Mouse (Mus musculus): ENCODE results near the gene Scaf1. TPM values are rescaled to one million over a fixed set of nuclear protein-coding genes. Genes with fewer than 3 reads are reported as not detected.
"Not testable (repeated sequence)": the region's sequence is repeated elsewhere in the genome, so short reads cannot be mapped to it uniquely, and the experiment has no call there.

The Scaf1 gene
- polyA plus RNA-seq, 1 experiment, result not detected

DNA sequence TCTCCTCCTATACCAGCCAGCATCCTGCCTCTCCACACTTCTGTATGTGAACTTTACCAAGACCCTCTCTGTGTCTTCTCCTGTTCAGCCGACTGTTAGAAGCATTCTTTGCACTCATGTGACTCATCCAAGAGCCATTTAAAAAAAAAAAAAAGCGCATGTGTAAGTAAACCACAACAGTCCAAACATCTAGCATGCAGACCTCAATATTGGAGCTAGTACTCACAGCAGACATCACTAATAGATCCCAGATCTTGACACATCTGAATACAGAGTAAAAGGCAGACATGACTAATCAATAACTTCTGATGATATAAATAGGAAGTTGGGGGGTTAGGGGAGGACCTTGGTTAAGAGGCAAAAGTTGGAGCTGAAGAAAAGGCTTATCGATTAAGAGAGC, 19.5 kb upstream of the Scaf1 start:
- Histone ChIP-seq H3K27ac (ENCODE audit: insufficient read depth, low read depth, low read length) (no peak overlapping the region), H3K4me3 (ENCODE audit: insufficient read depth, low read depth, low read length) (no peak overlapping the region), H3K4me1 (ENCODE audit: control insufficient read depth, insufficient read depth, low read length) (no peaks in the 10 kb centered on the region; the same call in 1 of the 2 replicates)
- WGBS, result 72% methylated on average over 3 of the region's 3 CpGs
- TF ChIP-seq CTCF (IDR thresholded peaks at IDR 0.05; ENCODE audit: insufficient read depth, low read depth, low read length), result no peak
- TF ChIP-seq POLR2A (IDR thresholded peaks at IDR 0.05; ENCODE audit: insufficient read depth, low read depth, low read length), result no peak

DNA sequence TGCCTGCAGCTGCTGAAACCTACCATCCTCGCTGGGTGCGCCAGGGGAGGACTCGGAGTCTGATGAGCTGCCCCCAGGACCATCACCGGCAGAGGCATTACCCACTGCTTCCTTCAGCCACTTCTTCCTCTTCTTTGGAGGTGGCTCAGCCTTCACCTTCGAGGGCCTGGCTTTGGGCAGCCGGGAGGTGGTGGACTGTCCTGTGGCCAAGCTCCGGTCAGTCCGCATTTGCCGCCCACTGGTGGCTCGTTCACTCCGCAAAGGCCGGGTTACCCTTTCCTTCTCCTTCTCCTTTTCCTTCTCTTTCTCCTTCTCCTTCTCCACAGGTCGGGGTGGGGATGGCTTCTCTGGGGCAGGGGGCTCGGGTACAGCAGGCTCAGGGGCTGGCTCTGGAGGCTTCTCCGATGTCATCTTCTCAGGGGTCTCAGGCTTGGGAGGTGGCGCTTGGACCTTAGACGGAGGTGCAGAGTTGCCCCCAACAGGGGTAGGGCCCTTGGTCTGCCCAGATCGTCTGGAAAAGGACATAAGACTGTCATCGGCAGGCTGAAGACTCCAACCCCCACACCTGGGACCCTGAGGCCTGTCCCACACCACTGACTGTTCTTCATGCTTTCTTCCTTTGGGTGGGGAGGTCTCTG, 17.7 kb upstream of the Scaf1 start:
- no peak overlapping the region for H3K27ac ChIP-seq (ENCODE audit: insufficient read depth, low read depth, low read length)
- 93% methylated on average over 19 of the region's 19 CpGs for WGBS
- H3K4me1 ChIP-seq (ENCODE audit: control insufficient read depth, insufficient read depth, low read length), result no peaks in the 10 kb centered on the region; the same call in 1 of the 2 replicates
- no peak overlapping the region for H3K4me3 ChIP-seq (ENCODE audit: insufficient read depth, low read depth, low read length)
- TF ChIP-seq CTCF (IDR thresholded peaks at IDR 0.05; ENCODE audit: insufficient read depth, low read depth, low read length) (no peak), POLR2A (IDR thresholded peaks at IDR 0.05; ENCODE audit: insufficient read depth, low read depth, low read length) (no peak)

- no peak for TF ChIP-seq CTCF (IDR thresholded peaks at IDR 0.05; ENCODE audit: insufficient read depth, low read depth, low read length)
- no peak for TF ChIP-seq POLR2A (IDR thresholded peaks at IDR 0.05; ENCODE audit: insufficient read depth, low read depth, low read length)
- WGBS, result 96% methylated on average over 8 of the region's 8 CpGs
- Histone ChIP-seq H3K4me3 (ENCODE audit: insufficient read depth, low read depth, low read length) (no peak overlapping the region), H3K4me1 (ENCODE audit: control insufficient read depth, insufficient read depth, low read length) (no peaks in the 10 kb centered on the region), H3K27ac (ENCODE audit: insufficient read depth, low read depth, low read length) (no peak overlapping the region)
Measured at GRCm38 (mm10) chr7:45030857-45031256, 14.7 kb upstream of the Scaf1 start.

DNA sequence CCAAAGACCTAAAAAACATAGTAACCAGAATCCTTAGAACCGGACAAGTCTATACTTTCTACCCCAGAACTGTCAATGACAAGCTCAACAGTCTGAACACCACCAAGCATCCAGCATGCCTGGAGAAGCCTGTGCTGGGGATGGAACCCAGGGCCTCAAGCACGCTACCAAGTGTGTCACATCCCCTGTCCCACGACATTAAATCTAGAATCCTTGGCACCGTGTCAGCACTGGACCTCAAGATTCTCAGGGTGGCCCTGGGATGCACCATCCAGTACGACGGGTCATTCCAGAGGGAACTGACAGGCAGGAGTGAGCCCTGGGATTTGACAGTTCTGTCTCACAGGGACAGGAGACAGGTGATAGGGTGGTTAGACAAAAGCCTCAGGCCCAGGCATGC, 13.8 kb upstream of the Scaf1 start:
- 91% methylated on average over 6 of the region's 6 CpGs for WGBS
- H3K4me3 ChIP-seq (ENCODE audit: insufficient read depth, low read depth, low read length), result no peak overlapping the region
- no peaks in the 10 kb centered on the region for H3K4me1 ChIP-seq (ENCODE audit: control insufficient read depth, insufficient read depth, low read length)
- TF ChIP-seq CTCF (IDR thresholded peaks at IDR 0.05; ENCODE audit: insufficient read depth, low read depth, low read length), result no peak
- TF ChIP-seq POLR2A (IDR thresholded peaks at IDR 0.05; ENCODE audit: insufficient read depth, low read depth, low read length), result no peak
- no peak overlapping the region for H3K27ac ChIP-seq (ENCODE audit: insufficient read depth, low read depth, low read length)

DNA sequence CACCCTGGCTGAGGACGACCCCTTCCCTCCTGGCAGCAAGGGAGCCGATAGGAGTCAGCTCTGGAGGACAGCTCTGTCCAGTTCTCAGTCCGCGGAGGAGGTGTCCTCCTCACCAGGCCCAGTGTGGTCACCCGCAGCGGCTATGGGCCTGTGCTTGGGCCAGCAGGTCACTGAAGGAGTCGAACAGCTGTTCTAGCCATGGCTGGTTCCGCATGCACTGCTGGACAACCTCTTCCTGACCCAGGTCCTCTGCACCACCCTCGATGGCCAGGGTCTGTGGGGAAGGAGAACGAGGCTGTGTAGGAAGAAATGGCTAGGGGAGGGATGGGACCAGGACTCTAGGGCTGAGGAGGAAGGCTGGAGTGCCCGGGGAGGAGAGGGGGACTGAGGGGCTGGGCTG, 12.2 kb upstream of the Scaf1 start:
- H3K4me3 ChIP-seq (ENCODE audit: insufficient read depth, low read depth, low read length), result no peak overlapping the region
- no peak for TF ChIP-seq CTCF (IDR thresholded peaks at IDR 0.05; ENCODE audit: insufficient read depth, low read depth, low read length)
- no peak for TF ChIP-seq POLR2A (IDR thresholded peaks at IDR 0.05; ENCODE audit: insufficient read depth, low read depth, low read length)
- 91% methylated on average over 11 of the region's 11 CpGs for WGBS
- H3K27ac ChIP-seq (ENCODE audit: insufficient read depth, low read depth, low read length), result no peak overlapping the region
- no peaks in the 10 kb centered on the region for H3K4me1 ChIP-seq (ENCODE audit: control insufficient read depth, insufficient read depth, low read length)

DNA sequence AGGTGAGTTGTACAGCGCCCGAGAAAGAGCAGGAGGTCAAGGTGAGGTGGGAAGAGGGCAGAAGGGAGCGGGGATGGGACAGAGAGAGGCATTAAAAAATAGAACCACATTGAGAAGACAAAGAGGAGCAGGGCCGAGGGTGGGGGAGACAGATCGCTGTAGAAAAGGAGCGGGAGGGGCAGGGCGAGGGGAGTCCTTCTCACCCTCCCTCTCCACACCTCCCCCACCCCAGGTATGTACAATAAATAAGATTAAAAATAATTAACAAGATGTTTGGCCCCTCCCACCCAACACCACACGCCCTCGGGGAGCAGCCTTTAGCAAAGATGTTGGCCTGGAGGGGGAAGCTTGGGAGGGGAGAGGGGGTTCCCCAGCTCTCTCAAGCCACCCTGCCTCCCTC, 11.6 kb upstream of the Scaf1 start:
- H3K4me3 ChIP-seq (ENCODE audit: insufficient read depth, low read depth, low read length), result no peak overlapping the region
- no peaks in the 10 kb centered on the region for H3K4me1 ChIP-seq (ENCODE audit: control insufficient read depth, insufficient read depth, low read length)
- TF ChIP-seq POLR2A (IDR thresholded peaks at IDR 0.05; ENCODE audit: insufficient read depth, low read depth, low read length) (no peak), CTCF (IDR thresholded peaks at IDR 0.05; ENCODE audit: insufficient read depth, low read depth, low read length) (no peak)
- H3K27ac ChIP-seq (ENCODE audit: insufficient read depth, low read depth, low read length), result no peak overlapping the region
- WGBS, result 89% methylated on average over 9 of the region's 9 CpGs

DNA sequence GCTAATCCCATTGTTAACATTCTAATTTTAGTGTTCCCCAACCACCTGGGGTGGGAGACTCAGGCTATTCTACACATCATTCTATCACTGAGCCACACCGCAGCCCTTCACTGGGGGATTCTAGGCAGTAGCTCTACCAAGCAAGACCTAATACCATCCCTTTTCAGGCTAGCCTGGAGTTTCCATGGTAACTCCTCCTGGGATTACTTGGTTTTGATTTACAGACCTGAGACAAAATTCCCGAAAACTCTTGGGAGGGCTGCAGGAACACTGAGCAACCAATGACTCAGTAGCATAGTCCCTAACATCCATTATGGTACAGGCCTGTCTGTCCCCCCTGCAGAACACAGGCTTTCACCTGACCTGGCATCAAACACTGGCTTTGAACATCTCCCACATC, 10.1 kb upstream of the Scaf1 start:
- Histone ChIP-seq H3K27ac (ENCODE audit: insufficient read depth, low read depth, low read length) (no peak overlapping the region), H3K4me1 (ENCODE audit: control insufficient read depth, insufficient read depth, low read length) (no peaks in the 10 kb centered on the region), H3K4me3 (ENCODE audit: insufficient read depth, low read depth, low read length) (no peak overlapping the region)
- TF ChIP-seq CTCF (IDR thresholded peaks at IDR 0.05; ENCODE audit: insufficient read depth, low read depth, low read length) (no peak), POLR2A (IDR thresholded peaks at IDR 0.05; ENCODE audit: insufficient read depth, low read depth, low read length) (no peak)
- 32% methylated on average over 2 of the region's 2 CpGs for WGBS

- H3K4me3 ChIP-seq (ENCODE audit: insufficient read depth, low read depth, low read length), result no peak overlapping the region
- H3K4me1 ChIP-seq (ENCODE audit: control insufficient read depth, insufficient read depth, low read length), result no peaks in the 10 kb centered on the region
- no peak for TF ChIP-seq POLR2A (IDR thresholded peaks at IDR 0.05; ENCODE audit: insufficient read depth, low read depth, low read length)
- no peak for TF ChIP-seq CTCF (IDR thresholded peaks at IDR 0.05; ENCODE audit: insufficient read depth, low read depth, low read length)
- H3K27ac ChIP-seq (ENCODE audit: insufficient read depth, low read depth, low read length), result no peak overlapping the region
- WGBS, result 54% methylated on average over 8 of the region's 8 CpGs
Measured at GRCm38 (mm10) chr7:45025601-45026220, 9.5 kb upstream of the Scaf1 start.

GRCm38 (mm10) chr7:45024281-45025248, 8.4 kb upstream of the Scaf1 start:
- TF ChIP-seq POLR2A (IDR thresholded peaks at IDR 0.05; ENCODE audit: insufficient read depth, low read depth, low read length), result no peak
- no peak for TF ChIP-seq CTCF (IDR thresholded peaks at IDR 0.05; ENCODE audit: insufficient read depth, low read depth, low read length)
- Histone ChIP-seq H3K4me1 (ENCODE audit: control insufficient read depth, insufficient read depth, low read length) (no peaks in the 10 kb centered on the region), H3K27ac (ENCODE audit: insufficient read depth, low read depth, low read length) (no peak overlapping the region), H3K4me3 (ENCODE audit: insufficient read depth, low read depth, low read length) (no peak overlapping the region)
- WGBS, result 79% methylated on average over 15 of the region's 15 CpGs

GRCm38 (mm10) chr7:45023711-45024110, 7.5 kb upstream of the Scaf1 start:
- not testable (repeated sequence) for H3K27ac ChIP-seq (ENCODE audit: insufficient read depth, low read depth, low read length); H3K4me1 ChIP-seq (ENCODE audit: control insufficient read depth, insufficient read depth, low read length); H3K4me3 ChIP-seq (ENCODE audit: insufficient read depth, low read depth, low read length)
- 78% methylated on average over 5 of the region's 5 CpGs for WGBS
